Mouse (Mus musculus) midbrain, postnatal 0 days (tissue): ENCODE data around the gene Prss46. TPM values are rescaled to one million over a fixed set of nuclear protein-coding genes. Genes with fewer than 3 reads are reported as not detected.
A peak's percentile ranks its signal among the peaks of the same experiment; 100 is the strongest.

ENCODE experiments used
- ATAC-seq: fragments of 200-750 bp; cut with Nextera tagmentation; 2 replicates; pipeline ENCODE4 v1.8.0; 2017; ENCODE audit warnings: moderate number of reproducible peaks, mild to moderate bottlenecking, moderate TSS enrichment, moderate library complexity; ENCODE audit not compliant: low FRiP score
- DNase-seq: peaks from one replicate; pipeline ENCODE4 v3.0.0-alpha.2; 2015; ENCODE audit warnings: low spot score
- H3K27ac ChIP-seq: fragments of 300-500 bp; sonication (generic); 2 replicates; pipeline ENCODE4 v1.5.1; 2014; ENCODE audit warnings: low read depth, mild to moderate bottlenecking, low read length, mixed read lengths
- H3K27me3 ChIP-seq: fragments of 300-500 bp; sonication (generic); 2 replicates; pipeline ENCODE4 v1.6.1; 2014; ENCODE audit warnings: low read length, control low read depth, mixed read lengths; ENCODE audit not compliant: insufficient read depth
- H3K36me3 ChIP-seq: fragments of 300-500 bp; sonication (generic); 2 replicates; pipeline ENCODE4 v1.6.1; 2014; ENCODE audit warnings: low read length, control low read depth, mixed read lengths; ENCODE audit not compliant: insufficient read depth
- H3K4me1 ChIP-seq: fragments of 300-500 bp; sonication (generic); 2 replicates; pipeline ENCODE4 v1.6.1; 2014; ENCODE audit warnings: mild to moderate bottlenecking, control low read depth, antibody characterized with exemption, low read length, mixed read lengths; ENCODE audit not compliant: insufficient read depth
- H3K4me2 ChIP-seq: fragments of 300-500 bp; sonication (generic); 2 replicates; pipeline ENCODE4 v1.6.1; 2014; ENCODE audit warnings: low read depth, mild to moderate bottlenecking, low read length, mixed read lengths; ENCODE audit not compliant: poor library complexity, severe bottlenecking
- H3K4me3 ChIP-seq: fragments of 300-500 bp; sonication (generic); 2 replicates; pipeline ENCODE4 v1.5.1; 2014; ENCODE audit warnings: low read depth, mild to moderate bottlenecking, low read length, moderate library complexity
- H3K9ac ChIP-seq: fragments of 300-500 bp; sonication (generic); replicated peaks from 2 replicates; pipeline ENCODE4 v1.6.1; 2014; ENCODE audit warnings: mild to moderate bottlenecking, low read length, moderate library complexity, mixed read lengths; ENCODE audit not compliant: poor library complexity, severe bottlenecking
- H3K9me3 ChIP-seq: fragments of 300-500 bp; sonication (generic); 2 replicates; pipeline ENCODE4 v1.6.1; 2016; ENCODE audit warnings: low read length, control low read depth
- CTCF ChIP-seq: IDR thresholded peaks from 2 replicates; pipeline ENCODE4 v1.5.1; 2016; ENCODE audit warnings: antibody characterized with exemption, mild to moderate bottlenecking
- WGBS: fragments of 180-500 bp; shearing (Covaris S2); extraction: QIAGEN DNeasy Blood & Tissue Kit; methylation state at CpG from one replicate; pipeline ENCODE4 v1.1.7; 2014; 5-methylcytosine and 5-hydroxymethylcytosine counted together
- polyA plus RNA-seq: library from polyadenylated mRNA; unstranded; fragments of >200 nt; fragmentation: Nextera tagmentation; extraction: Ambion mirVana; gene quantifications from 2 replicates; pipeline ENCODE4 v1.2.1, GENCODE M21; 2015
- total RNA-seq: library from RNA; depleted of rRNA; stranded (reverse); fragments of >200 nt; gene quantifications from 2 replicates; pipeline ENCODE4 v1.2.3, GENCODE M21; 2014

The Prss46 gene
- total and polyA plus RNA-seq, 2 experiments from 2014 or later: 0.12 TPM; not detected in 1

DNA sequence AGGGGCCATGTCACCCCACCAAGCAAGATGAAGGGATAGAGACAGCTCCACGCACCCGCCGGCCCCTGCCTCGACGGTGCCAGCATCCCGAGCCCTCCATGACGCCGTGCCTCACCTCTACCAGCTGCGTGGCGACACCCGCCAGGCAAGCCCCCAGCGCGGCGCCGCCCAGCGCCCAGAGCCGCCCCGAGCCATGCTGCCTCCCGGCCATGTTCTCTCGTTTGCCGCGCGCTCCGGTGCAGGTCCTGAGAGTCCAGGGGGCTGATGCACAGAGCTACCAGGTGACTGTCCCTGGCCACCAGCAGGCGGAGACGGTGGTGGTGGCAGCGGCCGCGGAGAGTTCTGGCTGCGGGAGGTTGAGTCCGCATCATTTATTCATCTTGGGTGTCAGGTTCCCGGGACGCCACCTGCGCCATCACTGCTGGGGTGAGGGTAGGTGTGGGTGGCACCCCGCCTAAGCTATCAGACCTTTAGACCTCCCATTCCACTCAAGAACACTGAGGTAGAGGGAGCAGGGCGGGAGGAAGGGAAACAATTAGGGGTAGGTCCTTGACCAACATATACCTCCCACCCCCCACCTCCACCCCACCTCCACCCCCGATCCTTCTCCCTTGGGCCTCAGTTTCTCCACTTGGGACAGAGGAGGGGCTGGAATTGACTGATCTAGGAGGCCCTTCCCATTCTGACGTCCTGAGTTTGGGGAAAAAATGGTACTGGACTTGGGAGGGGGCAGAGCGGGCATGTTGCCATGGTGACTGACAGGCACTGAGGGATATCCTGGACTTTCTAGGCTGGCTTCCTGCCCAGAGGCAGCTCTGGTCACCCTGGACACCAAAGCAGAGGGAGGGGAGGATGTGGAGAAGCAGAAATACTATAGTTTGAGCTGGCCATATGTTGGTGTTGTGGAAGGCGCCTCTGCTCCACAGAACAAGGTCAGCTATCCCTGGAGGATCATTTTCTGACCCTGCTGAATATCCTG lies 29.7 kb downstream of the Prss46 start:
- DNase-seq (peak; percentile 95), ATAC-seq (peak; percentile 66)
- Histone ChIP-seq H3K4me1 (peaks cover 11% of the 10 kb centered on the region; the same call in 1 of the 2 replicates), H3K4me3 (peak overlapping the region; percentile 39), H3K27ac (peak overlapping the region; percentile 57; the same call in 1 of the 2 replicates), H3K27me3 (no peaks in the 10 kb centered on the region), H3K9ac (peak overlapping the region; percentile 66), H3K4me2 (peak overlapping the region; percentile 69), H3K9me3 (no peaks in the 10 kb centered on the region), H3K36me3 (no peaks in the 10 kb centered on the region)
- TF ChIP-seq CTCF: peak; percentile 56
- WGBS: 4% methylated on average over 38 of the region's 40 CpGs

DNA sequence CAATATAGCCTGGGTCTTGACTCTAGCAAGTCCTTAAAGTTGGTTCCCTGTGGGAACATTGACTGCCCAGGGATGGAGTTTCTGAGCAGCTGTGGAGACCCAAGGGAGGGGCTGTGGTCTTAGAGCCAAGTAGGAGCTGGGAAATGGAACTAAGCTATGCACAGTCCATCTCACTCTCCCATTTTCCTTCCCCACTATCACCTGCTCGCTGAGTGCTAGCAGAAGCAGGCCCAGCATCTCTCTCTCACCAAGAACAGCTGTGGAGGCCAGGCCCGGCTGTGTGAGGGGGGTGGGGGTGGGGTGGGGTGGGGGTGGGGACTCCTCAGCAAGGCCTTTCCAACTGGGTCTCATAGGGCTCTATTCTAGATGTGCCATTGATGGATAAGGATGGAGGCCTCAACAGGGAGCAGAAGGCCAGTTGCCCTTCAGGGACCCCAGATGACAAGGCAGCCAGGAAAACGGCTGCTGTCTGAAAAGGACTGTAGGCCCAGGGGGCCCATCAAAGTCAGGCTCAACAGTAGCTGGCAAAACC lies 30.4 kb downstream of the Prss46 start:
- H3K9me3 ChIP-seq: no peaks in the 10 kb centered on the region
- H3K27me3 ChIP-seq: no peaks in the 10 kb centered on the region
- H3K4me2 ChIP-seq: peak overlapping the region; percentile 69; the same call in 1 of the 2 replicates
- DNase-seq (peak; percentile 14), ATAC-seq (peak; percentile 14; the same call in 1 of the 2 replicates)
- peaks cover 11% of the 10 kb centered on the region; the same call in 1 of the 2 replicates for H3K4me1 ChIP-seq
- TF ChIP-seq CTCF: no peak
- no peaks in the 10 kb centered on the region for H3K36me3 ChIP-seq
- no peak overlapping the region for H3K9ac ChIP-seq
- no peak overlapping the region for H3K4me3 ChIP-seq
- 21% methylated on average over 2 of the region's 3 CpGs for WGBS
- H3K27ac ChIP-seq: peak overlapping the region; percentile 57; the same call in 1 of the 2 replicates

DNA sequence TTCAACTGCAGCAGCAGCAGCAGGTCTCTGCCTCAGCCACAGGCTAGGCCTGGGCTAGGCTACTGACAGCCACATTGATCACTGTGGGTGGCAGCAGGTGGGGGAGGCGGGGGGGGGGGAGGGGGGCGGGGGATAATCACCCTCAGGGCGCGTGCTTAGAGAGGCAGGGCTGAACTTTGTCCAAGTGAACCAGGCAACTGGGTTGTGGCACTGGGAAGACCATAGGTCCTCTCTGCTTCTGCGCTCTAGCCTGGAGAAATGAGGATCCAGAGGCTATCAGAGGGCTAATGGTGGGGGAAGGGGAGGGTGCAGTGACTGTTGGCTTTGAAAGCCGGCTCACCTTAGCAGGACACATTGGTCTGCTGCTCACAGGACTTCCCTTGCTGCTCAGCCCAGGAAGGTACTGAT lies 31.0 kb downstream of the Prss46 start:
- Histone ChIP-seq H3K9ac (no peak overlapping the region), H3K4me3 (no peak overlapping the region), H3K36me3 (no peaks in the 10 kb centered on the region), H3K27ac (peak overlapping the region; percentile 57; the same call in 1 of the 2 replicates), H3K4me1 (peaks cover 11% of the 10 kb centered on the region; the same call in 1 of the 2 replicates), H3K9me3 (no peaks in the 10 kb centered on the region), H3K4me2 (no peak overlapping the region), H3K27me3 (no peaks in the 10 kb centered on the region; the same call in 1 of the 2 replicates)
- DNase-seq: peak; percentile 40
- 24% methylated on average over 4 of the region's 6 CpGs for WGBS
- no peak for TF ChIP-seq CTCF
- ATAC-seq: no peak

DNA sequence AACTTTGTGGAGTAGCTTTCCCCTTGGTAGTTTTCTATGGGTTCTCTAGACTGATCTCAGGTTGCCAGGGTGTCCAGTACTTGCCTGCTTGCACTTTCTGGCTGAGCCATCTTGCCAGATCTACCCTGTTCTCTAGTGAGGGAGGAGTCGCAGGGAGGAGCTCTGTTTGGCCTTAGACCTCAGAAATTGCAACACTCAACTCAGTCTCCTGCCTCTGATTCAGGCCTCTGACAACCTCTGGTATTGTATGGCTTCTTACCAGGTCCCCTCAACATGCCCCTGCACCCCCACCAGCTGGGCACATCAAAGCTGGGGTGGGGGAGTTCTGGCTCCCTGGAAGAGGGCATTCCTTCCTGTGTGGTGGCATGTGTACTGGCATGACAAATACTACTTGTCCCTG lies 33.0 kb downstream of the Prss46 start:
- Histone ChIP-seq H3K4me1 (peaks cover 15% of the 10 kb centered on the region), H3K27me3 (peaks cover 14% of the 10 kb centered on the region), H3K27ac (no peak overlapping the region), H3K36me3 (no peaks in the 10 kb centered on the region), H3K9me3 (no peaks in the 10 kb centered on the region), H3K4me3 (no peak overlapping the region), H3K4me2 (no peak overlapping the region), H3K9ac (no peak overlapping the region)
- no peak for TF ChIP-seq CTCF
- DNase-seq: no peak
- WGBS: 86% methylated on average over 1 of the region's 1 CpGs
- no peak for ATAC-seq

DNA sequence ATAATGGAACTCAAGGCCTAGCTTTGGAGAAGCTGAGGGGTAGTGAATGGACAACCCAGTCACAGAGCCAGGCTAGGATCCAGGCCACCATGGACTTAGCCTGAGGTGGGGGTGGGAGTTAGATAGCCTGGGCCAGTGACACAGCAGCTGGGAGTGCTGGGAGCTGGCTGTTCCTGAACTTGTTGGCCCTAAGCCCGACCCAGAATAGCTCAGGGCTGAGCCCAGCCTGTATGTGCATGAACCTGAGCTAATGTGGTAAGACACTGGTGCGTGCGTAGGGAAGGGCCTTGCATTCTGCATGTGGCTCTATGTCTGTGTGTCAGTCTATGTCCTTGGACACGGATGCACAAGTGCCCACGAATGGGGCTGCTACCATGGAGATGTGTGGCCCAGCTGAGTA lies 33.6 kb downstream of the Prss46 start:
- no peak overlapping the region for H3K4me3 ChIP-seq
- H3K9ac ChIP-seq: no peak overlapping the region
- no peaks in the 10 kb centered on the region for H3K36me3 ChIP-seq
- H3K27me3 ChIP-seq: peaks cover 14% of the 10 kb centered on the region
- 86% methylated on average over 5 of the region's 5 CpGs for WGBS
- no peak overlapping the region for H3K4me2 ChIP-seq
- no peaks in the 10 kb centered on the region for H3K9me3 ChIP-seq
- no peak for TF ChIP-seq CTCF
- DNase-seq: peak; percentile 74
- H3K27ac ChIP-seq: no peak overlapping the region
- peak; percentile 11; the same call in 1 of the 2 replicates for ATAC-seq
- peaks cover 15% of the 10 kb centered on the region for H3K4me1 ChIP-seq
